Mouse (Mus musculus) spleen, postnatal 36 days (tissue): ENCODE data around the gene Rab3b.

Source experiments
- DNase-seq, 2 experiments: peaks; one replicate each; pipeline ENCODE4 v3.0.0; 2022; ENCODE audit warnings: low spot score in 2 of 2, mixed read lengths in 1 of 2

Gene Rab3b

DNA sequence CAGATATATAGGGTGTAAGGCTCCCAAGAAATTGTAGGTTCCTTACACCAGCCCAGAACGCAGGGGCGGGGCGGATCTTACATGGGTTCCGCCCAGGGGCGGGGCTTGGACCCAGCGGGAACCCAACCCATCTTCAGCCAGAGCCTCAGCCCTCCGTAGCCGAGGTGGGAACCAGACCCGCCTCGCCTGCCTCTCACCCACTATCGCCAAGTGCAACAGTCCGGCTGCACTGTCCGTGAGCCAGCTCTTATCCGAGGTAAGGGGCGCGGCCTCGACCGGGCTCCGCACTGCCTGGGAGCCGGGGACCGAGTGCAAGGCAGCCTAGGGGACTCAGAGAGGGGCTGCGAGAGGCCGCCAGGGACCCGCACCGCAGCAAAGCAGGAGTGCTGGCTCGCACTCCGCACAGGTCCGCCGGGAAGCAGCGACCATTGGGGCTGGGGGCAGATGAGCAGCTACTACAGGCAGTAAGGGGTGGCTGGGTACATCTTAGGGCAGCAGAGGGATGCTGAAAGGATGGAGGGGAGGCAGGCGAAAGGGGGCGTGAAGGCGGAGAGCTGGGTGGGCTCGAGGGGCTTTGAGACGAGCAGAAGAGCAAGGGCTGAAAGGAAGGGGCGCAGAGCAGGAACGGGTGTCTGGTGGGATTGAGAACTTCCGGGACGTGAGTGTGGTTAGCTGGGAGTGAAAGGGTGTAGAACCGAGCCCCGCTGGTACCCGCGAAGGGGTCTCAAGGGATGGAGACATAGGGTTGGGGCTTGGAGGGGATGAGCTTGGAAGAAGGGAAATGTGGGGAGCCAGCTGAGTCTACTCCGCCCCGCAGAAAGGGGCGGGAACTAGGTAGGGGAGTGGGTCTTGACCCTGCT lies at the start of gene Rab3b:
Rab3b (plus strand) TSS at position 101 of the 860 bp plus-strand sequence.
- DNase-seq = peak; percentile 43 to 54

GRCm38 (mm10) chr4:108830698-108831097 lies 48.2 kb upstream of the Rab3b start:
- no peak for DNase-seq

- DNase-seq = peak; percentile 89 to 90
Measured at GRCm38 (mm10) chr4:108832916-108833827, 45.7 kb upstream of the Rab3b start, which contains the start of gene Btf3l4. Gene Btf3l4, minus strand, starts transcription at chr4:108833614.

- no peak for DNase-seq
Measured at GRCm38 (mm10) chr4:108833828-108834114, 45.1 kb upstream of the Rab3b start.

DNA sequence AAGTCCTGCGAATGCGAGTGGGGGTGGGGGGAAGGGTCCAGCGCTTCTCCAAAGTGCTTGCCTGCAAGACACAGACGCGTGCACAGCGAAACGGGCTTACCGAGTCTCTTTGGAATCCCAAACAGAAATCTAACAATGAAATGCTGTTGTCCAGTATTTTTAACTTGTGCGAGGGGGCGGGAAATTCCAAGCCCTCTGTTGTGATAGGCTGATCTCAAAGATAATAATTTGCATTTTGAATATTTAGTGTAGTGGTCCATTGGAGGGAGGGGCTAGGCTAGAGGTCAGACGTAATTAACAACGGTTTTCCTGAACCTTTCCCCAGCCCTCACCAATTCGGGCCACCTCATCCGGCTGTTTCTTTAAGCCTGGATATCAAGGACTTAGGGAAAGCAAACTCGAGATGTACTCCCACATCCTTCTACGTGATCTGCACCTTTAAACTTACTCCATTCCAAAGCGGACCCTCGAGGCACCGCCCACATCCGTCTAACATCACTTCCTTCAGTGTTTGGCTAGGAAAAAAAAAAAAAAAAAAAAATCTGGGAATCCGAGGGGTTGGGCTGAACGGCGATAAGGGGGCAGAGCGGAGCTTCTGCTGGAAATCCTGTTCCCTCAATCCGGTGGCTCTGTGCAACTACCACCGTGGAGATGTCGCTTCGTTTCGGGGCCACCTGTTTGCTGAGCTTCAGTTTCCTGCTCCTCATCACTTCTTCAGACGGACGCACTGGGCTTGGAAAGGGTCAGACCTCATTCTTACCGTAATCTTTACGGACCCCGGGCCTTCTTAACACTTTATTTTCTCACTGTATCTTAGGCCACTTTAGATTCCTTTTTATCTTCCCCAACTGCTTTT lies 44.5 kb upstream of the Rab3b start, which contains the start of gene Txndc12:
Txndc12 (plus strand) TSS at position 487 of the 856 bp plus-strand sequence.
- peak; percentile 75 to 83 for DNase-seq

GRCm38 (mm10) chr4:108834971-108835311 lies 43.9 kb upstream of the Rab3b start:
- DNase-seq = no peak

DNA sequence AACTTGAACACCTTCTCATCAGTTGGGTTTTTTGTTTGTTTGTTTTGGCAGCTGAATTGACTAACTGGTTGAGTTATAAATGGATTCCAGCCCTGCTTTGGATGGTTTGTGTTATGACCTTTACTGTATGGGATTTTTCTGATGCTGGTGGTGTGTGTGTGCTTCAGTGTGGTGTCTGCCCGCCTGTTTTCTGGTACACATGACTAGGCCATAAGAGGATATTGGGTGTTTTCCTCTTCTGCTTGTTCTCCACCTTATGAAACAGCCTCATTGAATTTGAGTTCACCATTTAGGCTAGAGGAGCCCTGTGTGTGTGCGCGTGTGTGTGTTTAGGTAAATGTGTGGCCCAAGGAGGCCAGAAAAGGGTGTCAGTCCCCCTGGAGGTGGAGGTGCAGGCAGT lies 43.4 kb upstream of the Rab3b start:
- no peak for DNase-seq

GRCm38 (mm10) chr4:108838031-108838430 lies 40.8 kb upstream of the Rab3b start:
- no peak for DNase-seq

DNA sequence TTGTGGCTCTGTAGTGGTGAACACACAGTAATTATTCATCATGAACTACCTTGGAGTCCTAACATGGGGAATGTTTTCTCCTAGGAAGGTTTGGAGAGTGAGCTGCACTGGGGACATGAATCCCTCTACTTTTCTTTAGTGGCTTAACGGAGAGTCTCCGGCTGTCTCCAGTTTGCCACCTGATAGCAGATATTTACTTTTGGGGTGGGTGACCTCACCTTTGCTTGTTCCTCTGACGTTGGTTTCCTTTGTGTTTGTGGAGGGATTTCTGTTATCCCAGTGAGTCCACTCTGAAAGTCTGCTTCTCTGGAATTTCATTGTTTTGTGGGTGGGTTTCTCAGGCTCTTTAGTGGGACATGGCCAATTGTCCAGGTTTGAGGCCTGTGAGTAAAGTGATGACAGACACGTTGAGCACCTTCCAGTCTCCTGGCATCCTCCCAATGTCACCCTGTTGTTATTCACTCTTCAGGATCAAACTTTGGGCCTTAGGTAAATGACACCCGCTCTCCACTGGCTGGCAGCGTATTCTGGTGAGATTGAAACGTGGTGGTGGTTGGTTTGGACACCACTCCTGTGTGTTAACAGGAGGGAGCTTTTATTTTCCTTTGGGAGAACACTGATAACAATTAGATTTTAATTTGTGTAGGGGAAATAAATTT lies 36.8 kb upstream of the Rab3b start:
- DNase-seq = no peak

GRCm38 (mm10) chr4:108843336-108843735 lies 35.5 kb upstream of the Rab3b start:
- no peak for DNase-seq

GRCm38 (mm10) chr4:108845824-108846569 lies 32.9 kb upstream of the Rab3b start:
- DNase-seq = no peak

DNA sequence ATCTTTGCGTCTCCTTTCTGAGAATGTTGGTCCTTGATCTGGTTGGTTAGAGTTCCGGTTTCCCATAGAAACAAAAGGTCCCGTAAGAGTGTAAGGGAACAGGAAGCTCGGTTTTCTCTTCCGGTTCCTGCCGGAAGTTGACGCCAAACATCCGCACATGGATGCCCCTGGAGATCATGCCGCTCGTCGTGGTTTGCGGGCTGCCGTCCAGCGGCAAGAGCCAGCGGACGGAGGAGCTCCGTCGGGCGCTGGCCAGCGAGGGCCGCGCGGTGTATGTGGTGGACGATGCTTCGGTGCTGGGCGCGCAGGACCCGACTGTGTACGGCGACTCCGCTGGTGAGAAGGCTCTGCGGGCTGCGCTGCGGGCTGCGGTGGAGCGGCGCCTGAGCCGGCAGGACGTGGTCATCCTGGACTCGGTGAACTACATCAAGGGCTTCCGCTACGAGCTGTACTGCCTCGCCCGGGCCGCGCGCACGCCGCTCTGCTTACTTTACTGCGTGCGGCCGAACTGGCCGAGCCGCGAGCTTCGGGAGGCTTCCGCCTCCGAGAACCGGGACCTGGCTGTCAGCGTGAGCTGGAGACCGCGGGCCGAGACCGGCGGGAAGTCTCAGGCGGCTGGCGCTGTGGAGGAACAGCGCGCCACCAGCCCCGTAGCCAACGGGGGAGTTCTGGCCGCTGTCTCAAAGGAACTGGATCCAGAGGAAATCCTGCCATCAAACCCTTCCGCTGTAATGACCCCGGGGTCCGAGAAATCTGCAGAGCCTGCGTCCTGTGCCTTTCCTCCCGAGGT lies 31.0 kb upstream of the Rab3b start, which contains the start of gene Kti12:
Kti12 (plus strand) TSS at position 71 of the 790 bp plus-strand sequence.
- peak; percentile 73 to 79 for DNase-seq

- peak in 1 of 2 experiments; percentile 2 for DNase-seq
Measured at GRCm38 (mm10) chr4:108848505-108848848, 30.4 kb upstream of the Rab3b start, which contains the start of gene A730015C16Rik. Gene A730015C16Rik, minus strand, starts transcription at chr4:108848619.

DNA sequence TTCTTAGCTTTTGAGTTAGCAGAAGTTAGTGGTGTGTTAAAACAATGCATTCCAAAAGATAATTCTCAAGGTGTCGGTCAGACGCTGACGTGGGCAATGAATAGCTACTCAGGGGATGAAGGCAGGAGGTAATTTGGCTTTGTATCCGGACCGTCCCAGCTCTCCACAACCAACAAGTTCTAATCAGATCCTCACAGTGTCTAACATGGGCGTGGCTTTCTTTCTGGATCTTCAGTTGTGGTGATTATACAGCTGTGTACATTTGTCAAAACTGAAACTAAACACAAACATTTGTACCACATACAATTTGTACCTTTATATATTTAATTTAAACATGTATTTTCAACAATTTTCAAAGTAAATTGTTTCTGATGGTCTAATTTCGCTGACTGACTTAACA lies 12.1 kb upstream of the Rab3b start:
- DNase-seq = peak in 1 of 2 experiments; percentile 7

GRCm38 (mm10) chr4:108869730-108870374 lies 9.0 kb upstream of the Rab3b start:
- peak; percentile 65 for DNase-seq

DNA sequence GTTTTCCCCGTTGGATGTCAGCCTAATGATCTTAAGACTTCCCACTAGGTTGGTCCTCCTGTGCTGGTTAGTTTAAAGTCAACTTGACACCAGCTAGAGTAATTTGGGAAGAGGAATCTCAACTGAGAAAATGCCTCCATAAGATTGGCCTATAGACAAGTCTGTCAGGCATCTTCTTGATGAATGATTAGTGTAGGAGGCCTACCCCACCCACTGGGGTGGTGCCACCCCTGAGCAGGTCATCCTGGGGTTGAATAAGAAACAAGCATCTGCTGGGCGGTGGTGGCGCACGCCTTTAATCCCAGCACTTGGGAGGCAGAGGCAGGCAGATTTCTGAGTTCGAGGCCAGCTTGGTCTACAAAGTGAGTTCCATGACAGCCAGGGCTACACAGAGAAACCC lies 5.1 kb upstream of the Rab3b start:
- no peak for DNase-seq

GRCm38 (mm10) chr4:108877901-108878300 lies 962 bp upstream of the Rab3b start:
- DNase-seq = no peak

GRCm38 (mm10) chr4:108883815-108884214 lies 5.0 kb downstream of the Rab3b start:
- no peak for DNase-seq

GRCm38 (mm10) chr4:108887456-108887855 lies 8.6 kb downstream of the Rab3b start:
- no peak for DNase-seq
